Mouse (Mus musculus) embryonic facial prominence, embryonic 15.5 days (tissue): Measurements from ENCODE around the gene Tgif2. TPM values are rescaled to one million over a fixed set of nuclear protein-coding genes. Genes with fewer than 3 reads are reported as not detected.
"Not testable (repeated sequence)": the region's sequence is repeated elsewhere in the genome, so short reads cannot be mapped to it uniquely, and the experiment has no call there.

Experiments used
- ATAC-seq: fragments of 200-750 bp; cut with Nextera tagmentation; 2 replicates; pipeline ENCODE4 v1.8.0; 2017; ENCODE audit warnings: low read depth, moderate TSS enrichment; ENCODE audit not compliant: insufficient number of reproducible peaks, low FRiP score, low TSS enrichment
- H3K27ac ChIP-seq: fragments of 300-500 bp; sonication (generic); replicated peaks from 2 replicates; pipeline ENCODE4 v1.5.1; 2015; ENCODE audit warnings: mild to moderate bottlenecking, inconsistent platforms
- H3K27me3 ChIP-seq: fragments of 300-500 bp; sonication (generic); 2 replicates; pipeline ENCODE4 v1.6.1; 2015; ENCODE audit warnings: inconsistent platforms
- H3K36me3 ChIP-seq: fragments of 300-500 bp; sonication (generic); 2 replicates; pipeline ENCODE4 v1.6.1; 2015; ENCODE audit warnings: mild to moderate bottlenecking, inconsistent platforms
- H3K4me1 ChIP-seq: fragments of 300-500 bp; sonication (generic); 2 replicates; pipeline ENCODE4 v1.6.1; 2015; ENCODE audit warnings: inconsistent platforms
- H3K4me2 ChIP-seq: fragments of 300-500 bp; sonication (generic); replicated peaks from 2 replicates; pipeline ENCODE4 v1.6.1; 2015; ENCODE audit warnings: mild to moderate bottlenecking, inconsistent platforms
- H3K4me3 ChIP-seq: fragments of 300-500 bp; sonication (generic); replicated peaks from 2 replicates; pipeline ENCODE4 v1.5.1; 2015; ENCODE audit warnings: mild to moderate bottlenecking, inconsistent platforms
- H3K9ac ChIP-seq: fragments of 300-500 bp; sonication (generic); 2 replicates; pipeline ENCODE4 v1.6.1; 2015; ENCODE audit warnings: inconsistent platforms
- H3K9me3 ChIP-seq: fragments of 300-500 bp; sonication (generic); replicated peaks from 2 replicates; pipeline ENCODE4 v1.6.1; 2016; ENCODE audit warnings: inconsistent platforms
- WGBS: fragments of 180-500 bp; shearing (Covaris S2); methylation state at CpG from one replicate; pipeline ENCODE4 v1.1.7; 2015; 5-methylcytosine and 5-hydroxymethylcytosine counted together
- polyA plus RNA-seq: library from polyadenylated mRNA; unstranded; fragments of >200 nt; fragmentation: Nextera tagmentation; extraction: Ambion mirVana; gene quantifications from 2 replicates; pipeline ENCODE4 v1.2.1, GENCODE M21; 2015

The Tgif2 gene
- polyA plus RNA-seq, 1 experiment from 2014 or later, result 51.1 TPM

GRCm38 (mm10) chr2:156814893-156815292, 24.9 kb upstream of the Tgif2 start:
- no peaks in the 10 kb centered on the region for H3K36me3 ChIP-seq
- no peak; the same call in 1 of the 2 replicates for ATAC-seq
- peak overlapping the region; percentile 44; the same call in 1 of the 2 replicates for H3K27ac ChIP-seq
- H3K9me3 ChIP-seq, result no peaks in the 10 kb centered on the region
- H3K27me3 ChIP-seq, result no peaks in the 10 kb centered on the region
- WGBS, result 24% methylated on average over 5 of the region's 5 CpGs
- H3K4me1 ChIP-seq, result peaks cover 16% of the 10 kb centered on the region; the same call in 1 of the 2 replicates
- no peak overlapping the region for H3K4me2 ChIP-seq
- H3K4me3 ChIP-seq, result no peak overlapping the region
- no peak overlapping the region for H3K9ac ChIP-seq

GRCm38 (mm10) chr2:156815412-156815811, 24.4 kb upstream of the Tgif2 start:
- no peak overlapping the region for H3K4me3 ChIP-seq
- no peak overlapping the region for H3K9ac ChIP-seq
- no peaks in the 10 kb centered on the region for H3K36me3 ChIP-seq
- 45% methylated on average over 3 of the region's 3 CpGs for WGBS
- no peaks in the 10 kb centered on the region for H3K9me3 ChIP-seq
- no peak overlapping the region for H3K4me2 ChIP-seq
- H3K27ac ChIP-seq, result no peak overlapping the region; the same call in 1 of the 2 replicates
- H3K4me1 ChIP-seq, result peaks cover 16% of the 10 kb centered on the region; the same call in 1 of the 2 replicates
- no peak for ATAC-seq
- no peaks in the 10 kb centered on the region for H3K27me3 ChIP-seq

- no peak overlapping the region for H3K4me2 ChIP-seq
- H3K4me3 ChIP-seq, result no peak overlapping the region
- ATAC-seq, result no peak
- no peaks in the 10 kb centered on the region for H3K27me3 ChIP-seq
- no peak overlapping the region for H3K9ac ChIP-seq
- H3K4me1 ChIP-seq, result peaks cover 16% of the 10 kb centered on the region; the same call in 1 of the 2 replicates
- WGBS, result 50% methylated on average over 1 of the region's 1 CpGs
- no peak overlapping the region for H3K27ac ChIP-seq
- no peaks in the 10 kb centered on the region for H3K36me3 ChIP-seq
- H3K9me3 ChIP-seq, result no peaks in the 10 kb centered on the region
These were observed 23.7 kb upstream of the Tgif2 start for GRCm38 (mm10) chr2:156816116-156816515.

GRCm38 (mm10) chr2:156825128-156825527, 14.7 kb upstream of the Tgif2 start:
- ATAC-seq, H3K4me3 ChIP-seq: not testable (repeated sequence)
- 80% methylated on average over 6 of the region's 6 CpGs for WGBS

GRCm38 (mm10) chr2:156834336-156834735, 5.5 kb upstream of the Tgif2 start:
- Histone ChIP-seq H3K9ac (no peak overlapping the region), H3K36me3 (peaks cover 72% of the 10 kb centered on the region), H3K9me3 (peaks cover 13% of the 10 kb centered on the region; the same call in 1 of the 2 replicates), H3K27me3 (no peaks in the 10 kb centered on the region), H3K27ac (no peak overlapping the region), H3K4me3 (no peak overlapping the region), H3K4me2 (no peak overlapping the region), H3K4me1 (peaks cover 12% of the 10 kb centered on the region)
- ATAC-seq, result no peak
- WGBS, result 96% methylated on average over 11 of the region's 11 CpGs

More at GRCm38 (mm10) chr2:156825128-156825527, 14.7 kb upstream of the Tgif2 start:
- not testable (repeated sequence) for H3K27me3 ChIP-seq, H3K9ac ChIP-seq, H3K4me1 ChIP-seq, H3K27ac ChIP-seq, H3K36me3 ChIP-seq, H3K4me2 ChIP-seq, H3K9me3 ChIP-seq

- no peaks in the 10 kb centered on the region for H3K27me3 ChIP-seq
- 59% methylated on average over 6 of the region's 6 CpGs for WGBS
These were observed 968 bp upstream of the Tgif2 start for GRCm38 (mm10) chr2:156838839-156839238.

GRCm38 (mm10) chr2:156840301-156841027, 657 bp downstream of the Tgif2 start:
- H3K9ac ChIP-seq, result peak overlapping the region; percentile 70
- WGBS, result under 1% methylated on average over 75 of the region's 79 CpGs
- ATAC-seq, result peak; percentile 48
- peaks cover 60% of the 10 kb centered on the region for H3K4me1 ChIP-seq
- peaks cover 21% of the 10 kb centered on the region for H3K36me3 ChIP-seq
- H3K4me2 ChIP-seq, result peak overlapping the region; percentile 77
- no peaks in the 10 kb centered on the region for H3K9me3 ChIP-seq
- H3K27ac ChIP-seq, result peak overlapping the region; percentile 92
- no peaks in the 10 kb centered on the region for H3K27me3 ChIP-seq
- peak overlapping the region; percentile 75 for H3K4me3 ChIP-seq

More at GRCm38 (mm10) chr2:156838839-156839238, 968 bp upstream of the Tgif2 start:
- Histone ChIP-seq H3K4me2 (peak overlapping the region; percentile 77), H3K4me3 (peak overlapping the region; percentile 75), H3K27ac (peak overlapping the region; percentile 92; the same call in 1 of the 2 replicates), H3K9ac (no peak overlapping the region), H3K4me1 (peaks cover 43% of the 10 kb centered on the region), H3K9me3 (no peaks in the 10 kb centered on the region), H3K36me3 (peaks cover 31% of the 10 kb centered on the region)
- no peak for ATAC-seq

GRCm38 (mm10) chr2:156841028-156841840, 1.4 kb downstream of the Tgif2 start:
- Histone ChIP-seq H3K27ac (peak overlapping the region; percentile 92), H3K4me1 (peaks cover 67% of the 10 kb centered on the region), H3K9me3 (no peaks in the 10 kb centered on the region), H3K4me2 (peak overlapping the region; percentile 77), H3K27me3 (no peaks in the 10 kb centered on the region), H3K9ac (peak overlapping the region; percentile 70), H3K36me3 (peaks cover 22% of the 10 kb centered on the region), H3K4me3 (peak overlapping the region; percentile 75)
- ATAC-seq, result no peak
- WGBS, result under 1% methylated on average over 41 of the region's 42 CpGs

- H3K4me1 ChIP-seq, result peaks cover 72% of the 10 kb centered on the region
- H3K4me2 ChIP-seq, result peak overlapping the region; percentile 77
- 0 out of 2 replicates have a peak overlapping the region, but pooled peaks have one; percentile 24 for H3K9ac ChIP-seq
- peaks cover 26% of the 10 kb centered on the region for H3K36me3 ChIP-seq
- ATAC-seq, result no peak
- H3K4me3 ChIP-seq, result peak overlapping the region; percentile 75
- no peaks in the 10 kb centered on the region for H3K9me3 ChIP-seq
- WGBS, result 4% methylated on average over 20 of the region's 20 CpGs
- H3K27me3 ChIP-seq, result no peaks in the 10 kb centered on the region
- H3K27ac ChIP-seq, result peak overlapping the region; percentile 92
These were observed 2.3 kb downstream of the Tgif2 start for GRCm38 (mm10) chr2:156841841-156842706.

GRCm38 (mm10) chr2:156842711-156843110, 2.9 kb downstream of the Tgif2 start:
- Histone ChIP-seq H3K27me3 (no peaks in the 10 kb centered on the region), H3K4me2 (peak overlapping the region; percentile 77), H3K27ac (peak overlapping the region; percentile 92), H3K9me3 (no peaks in the 10 kb centered on the region), H3K36me3 (peaks cover 27% of the 10 kb centered on the region), H3K9ac (0 out of 2 replicates have a peak overlapping the region, but pooled peaks have one; percentile 15), H3K4me3 (peak overlapping the region; percentile 75), H3K4me1 (peaks cover 77% of the 10 kb centered on the region)
- ATAC-seq, result no peak
- 13% methylated on average over 11 of the region's 11 CpGs for WGBS
